Mouse (Mus musculus) adrenal gland (tissue): ENCODE data around the gene Slc17a4.

Experiments used
- intact Hi-C: fragments of 180-260 bp; cut with DNase I; formaldehyde crosslinking; loops from one replicate; pipeline ENCODE4 v1.15.1; 2025
- long read RNA-seq, 2 experiments: library from polyadenylated mRNA; unstranded; transcript quantifications; one replicate each; pipeline ENCODE4 v2.0.0; 2020; ENCODE audit warnings: borderline replicate concordance in 1 of 2; ENCODE audit not compliant: insufficient replicate concordance in 1 of 2

Gene Slc17a4
- long read RNA-seq, experiment 1, partial matches to known transcripts: 0 of 1 reads
- long read RNA-seq, experiment 1, other reads (novel, unspliced or antisense): 0 of 1 reads
- long read RNA-seq, experiment 2: 0 reads

GRCm38 (mm10) chr13:23914376-23915167, at the start of gene Slc17a4:
Slc17a4 (minus strand) TSS chr13:23915009.
- intact Hi-C loops: loop anchor here (5.0 kb wide), 1 partner anchor 33 kb away; no protein-coding TSS in a partner anchor

DNA sequence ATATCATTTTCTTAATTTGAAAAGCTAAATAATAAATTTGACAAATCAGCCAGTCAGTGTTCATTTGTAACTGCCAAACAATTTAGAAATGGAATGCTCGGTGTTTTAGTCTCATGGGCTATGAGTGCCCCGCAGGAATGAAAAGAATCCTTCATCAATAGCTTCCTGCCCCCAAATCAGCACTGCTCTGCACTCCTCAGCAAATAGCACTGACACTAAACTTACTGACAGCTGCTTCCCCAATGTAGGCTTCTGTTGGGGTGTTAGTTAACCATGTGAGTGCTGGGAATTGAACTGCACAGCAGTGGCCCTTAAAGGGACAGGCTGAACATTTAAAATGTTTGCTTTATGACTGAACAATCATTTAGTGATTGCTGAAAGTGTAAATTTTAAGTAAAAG, 45.0 kb upstream of the Slc17a4 start:
- intact Hi-C loops: no loop called here

- intact Hi-C loops: loop anchor here (2.0 kb wide), 1 partner anchor 118 kb away; no protein-coding TSS in a partner anchor
These were observed 36.1 kb upstream of the Slc17a4 start for GRCm38 (mm10) chr13:23950928-23951327.

DNA sequence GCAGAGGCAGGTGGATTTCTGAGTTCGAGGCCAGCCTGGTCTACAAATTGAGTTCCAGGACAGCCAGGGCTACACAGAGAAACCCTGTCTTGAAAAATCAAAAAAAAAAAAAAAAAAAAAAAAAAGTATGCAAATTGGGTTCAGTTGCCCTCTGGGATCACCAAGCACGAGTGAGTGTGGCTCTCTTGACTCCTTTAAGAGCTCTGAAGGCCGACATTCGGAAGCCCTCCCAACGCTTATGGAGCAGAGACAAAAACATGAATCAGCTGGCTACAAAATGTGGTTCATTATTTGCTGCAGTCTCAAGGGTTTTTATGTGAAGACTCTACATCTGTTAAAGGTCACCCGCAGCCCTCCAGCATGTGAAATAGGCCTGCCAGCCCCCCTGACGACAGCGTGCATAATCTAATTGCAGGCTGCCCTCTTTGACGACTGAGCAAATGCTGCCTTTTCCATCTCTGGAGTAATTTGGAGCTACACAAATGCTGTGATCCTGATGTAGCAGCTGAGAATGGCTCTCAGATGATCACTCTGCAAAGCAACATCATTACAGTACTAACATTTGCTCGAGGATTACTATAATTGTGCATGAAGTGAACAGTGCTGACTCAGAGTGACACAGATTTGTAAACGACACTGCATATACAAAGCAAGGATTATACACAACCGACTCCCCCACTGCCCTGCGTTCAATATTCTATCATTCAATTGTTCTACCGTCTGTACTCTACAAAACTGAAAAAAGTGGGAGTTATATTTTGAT, 34.9 kb upstream of the Slc17a4 start:
- intact Hi-C loops: loop anchor here (2.0 to 5.0 kb wide), 2 partner anchors 37 to 117 kb away; no protein-coding TSS in a partner anchor

DNA sequence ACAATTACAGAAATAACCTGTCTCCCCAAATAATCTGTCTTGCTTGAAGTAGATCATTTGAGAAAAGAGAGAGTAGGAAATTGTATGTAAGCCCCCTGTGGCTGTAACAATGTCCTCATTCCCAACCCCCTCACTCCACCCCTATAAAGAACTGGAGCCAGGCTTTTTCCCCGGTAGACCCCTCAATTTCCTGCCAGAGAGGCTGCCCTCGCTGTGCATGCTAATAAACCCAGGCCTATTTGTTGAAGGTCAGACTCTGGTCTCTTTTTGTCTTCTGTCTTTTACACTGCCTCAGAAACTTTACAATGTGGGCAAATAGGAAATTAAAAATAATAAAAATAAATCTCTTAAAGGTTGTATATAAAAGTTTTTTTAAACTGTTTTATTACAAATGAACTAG, 31.4 kb upstream of the Slc17a4 start:
- intact Hi-C loops: loop anchor here (5.0 kb wide), 1 partner anchor 34 kb away; no protein-coding TSS in a partner anchor

DNA sequence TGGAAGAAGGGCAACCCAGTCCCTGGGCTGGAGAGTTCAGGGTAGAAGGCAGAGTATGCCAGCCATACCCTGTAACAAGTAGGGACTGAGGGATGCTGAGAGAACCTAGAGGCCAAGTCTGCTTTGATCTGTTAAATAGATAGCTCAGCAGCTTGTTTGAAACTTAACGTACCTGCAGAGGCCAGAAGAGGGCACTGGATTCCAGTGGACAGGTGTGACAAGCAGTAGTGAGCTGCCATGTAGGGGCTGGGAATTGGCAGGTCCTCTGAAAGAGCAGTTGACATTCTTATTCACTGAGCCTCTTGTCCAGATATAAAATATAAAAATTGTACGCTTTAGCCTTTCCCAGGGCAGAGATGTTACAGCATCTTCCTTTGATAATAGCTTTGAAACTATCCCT, 28.1 kb upstream of the Slc17a4 start:
- intact Hi-C loops: no loop called here

GRCm38 (mm10) chr13:23940291-23940690, 25.5 kb upstream of the Slc17a4 start:
- intact Hi-C loops: no loop called here

GRCm38 (mm10) chr13:23938699-23939098, 23.9 kb upstream of the Slc17a4 start:
- intact Hi-C loops: no loop called here

DNA sequence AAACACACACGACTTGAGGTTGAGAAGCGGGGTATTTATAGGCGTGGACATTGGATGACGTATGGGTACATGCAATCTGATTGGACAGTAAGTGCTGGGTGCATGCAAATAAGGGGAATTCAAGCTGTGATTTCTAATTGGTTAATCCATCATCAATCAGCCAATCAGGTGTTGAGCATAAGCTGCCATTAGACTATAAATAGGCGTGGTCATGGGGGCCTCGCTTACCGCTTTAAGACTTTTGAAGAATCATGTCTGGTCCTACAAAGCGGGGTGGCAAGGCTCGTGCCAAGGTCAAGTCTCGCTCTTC, 19.4 kb upstream of the Slc17a4 start, which contains the start of gene Hist1h2aa:
TSS of gene Hist1h2aa (plus strand) at position 252 of the 310 bp plus-strand sequence.
- intact Hi-C loops: no loop called here

GRCm38 (mm10) chr13:23933421-23934210, 18.8 kb upstream of the Slc17a4 start, which contains the start of gene Hist1h2ba:
Hist1h2ba (minus strand) TSS chr13:23934156.
- intact Hi-C loops: no loop called here

DNA sequence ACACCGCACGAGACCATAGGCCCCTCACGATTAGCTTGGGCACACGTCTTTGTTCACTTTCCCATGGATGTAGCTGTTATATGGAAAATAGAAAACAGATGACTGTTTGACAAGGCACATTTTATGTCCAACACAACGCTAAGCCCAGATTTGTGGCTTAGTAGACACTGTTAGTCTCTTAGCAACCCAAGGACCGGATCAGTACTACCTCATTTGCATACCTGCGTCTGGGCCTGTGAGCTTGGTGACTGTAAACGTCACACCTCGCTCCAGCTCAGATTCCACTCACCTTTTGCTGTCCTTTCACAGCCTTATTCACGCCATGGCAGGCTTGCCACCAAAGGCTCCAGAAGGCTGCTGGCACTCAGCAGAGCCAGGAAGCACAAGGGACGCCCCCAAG, 16.1 kb upstream of the Slc17a4 start:
- intact Hi-C loops: no loop called here

DNA sequence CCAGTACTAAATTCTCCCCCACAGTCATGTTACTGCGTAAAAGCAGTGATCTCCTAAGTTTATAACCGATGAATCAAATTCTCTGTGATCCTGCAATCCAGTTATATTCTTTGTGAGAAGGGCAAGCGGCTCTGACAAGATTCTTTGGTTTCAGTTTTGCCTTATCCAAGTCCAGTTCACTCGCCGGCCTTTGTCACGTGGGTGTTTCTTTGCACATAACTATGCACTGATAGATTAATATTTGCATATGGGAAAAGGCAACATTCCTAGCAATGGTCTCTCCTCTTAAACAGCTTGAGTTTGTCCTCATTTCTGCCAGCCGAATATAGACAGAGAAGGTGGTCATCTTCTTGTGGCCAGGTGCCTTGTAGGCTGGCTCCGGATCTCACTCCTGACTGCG, 15.7 kb upstream of the Slc17a4 start:
- intact Hi-C loops: no loop called here

- intact Hi-C loops: no loop called here
These were observed 13.8 kb upstream of the Slc17a4 start for GRCm38 (mm10) chr13:23928637-23929036.

DNA sequence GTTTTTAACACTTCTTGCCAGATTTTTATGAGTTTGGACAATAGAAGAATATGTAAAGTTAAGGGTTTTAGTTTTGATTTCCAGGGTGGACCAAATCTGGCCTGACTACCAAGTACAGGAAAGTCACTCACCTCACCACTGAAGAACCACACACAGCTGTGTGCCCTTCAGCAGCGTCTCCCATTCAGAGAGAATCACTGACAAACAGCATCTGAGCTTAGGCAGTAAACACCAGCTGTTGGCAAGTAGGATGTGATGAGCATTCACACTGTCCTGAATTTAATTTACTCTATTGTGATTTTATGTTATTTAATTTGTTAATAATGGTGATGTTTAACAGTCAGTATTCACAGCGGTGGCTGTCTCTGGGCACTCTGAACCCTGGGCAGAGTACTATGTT, 11.0 kb upstream of the Slc17a4 start:
- intact Hi-C loops: no loop called here

GRCm38 (mm10) chr13:23917674-23918073, 2.9 kb upstream of the Slc17a4 start:
- intact Hi-C loops: no loop called here

DNA sequence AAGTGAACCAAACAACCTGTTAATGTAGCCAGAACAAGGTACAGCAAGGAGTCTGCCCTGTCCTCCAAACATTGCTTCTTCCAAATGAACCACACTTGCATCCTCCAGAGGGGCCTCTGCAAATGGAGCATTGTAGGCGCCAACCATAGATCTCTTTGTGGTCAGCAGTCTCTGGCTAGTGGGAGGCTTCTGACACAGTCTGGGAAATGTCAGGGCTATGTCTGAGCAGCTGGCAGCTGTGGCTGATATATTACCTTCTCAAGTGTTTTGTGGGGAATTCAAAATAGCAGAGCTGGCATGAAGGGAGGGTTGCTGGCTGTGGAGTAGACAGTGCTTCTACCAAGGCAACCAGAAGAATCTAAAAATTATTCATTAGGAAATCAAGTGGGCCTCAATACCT, 1.3 kb upstream of the Slc17a4 start:
- intact Hi-C loops: no loop called here

- intact Hi-C loops: loop anchor here (5.0 kb wide), 1 partner anchor 33 kb away; no protein-coding TSS in a partner anchor
These were observed 960 bp downstream of the Slc17a4 start for GRCm38 (mm10) chr13:23913791-23914306.

GRCm38 (mm10) chr13:23911335-23911734, 3.5 kb downstream of the Slc17a4 start:
- intact Hi-C loops: loop anchor here (5.0 kb wide), 1 partner anchor 36 kb away; no protein-coding TSS in a partner anchor

DNA sequence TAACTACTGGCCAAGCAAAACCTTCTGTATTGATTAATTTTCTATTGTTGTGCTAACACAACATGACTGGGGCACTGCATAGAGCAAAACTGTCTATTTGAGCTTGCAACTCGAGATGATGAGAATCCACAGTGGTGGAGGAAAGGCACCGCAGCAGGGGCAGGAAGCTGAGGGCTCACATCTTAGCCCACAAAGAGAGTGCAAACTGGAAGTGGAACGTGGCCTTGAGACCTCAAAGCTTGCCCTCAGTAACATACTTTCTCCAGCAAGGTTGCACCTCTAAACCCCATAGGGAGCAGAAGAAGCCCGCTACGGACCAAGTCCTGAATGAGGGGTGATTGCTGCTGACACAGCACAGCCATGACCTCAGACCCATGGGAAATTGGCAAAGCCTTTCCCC, 4.7 kb downstream of the Slc17a4 start:
- intact Hi-C loops: loop anchor here (5.0 kb wide), 1 partner anchor 37 kb away; no protein-coding TSS in a partner anchor

DNA sequence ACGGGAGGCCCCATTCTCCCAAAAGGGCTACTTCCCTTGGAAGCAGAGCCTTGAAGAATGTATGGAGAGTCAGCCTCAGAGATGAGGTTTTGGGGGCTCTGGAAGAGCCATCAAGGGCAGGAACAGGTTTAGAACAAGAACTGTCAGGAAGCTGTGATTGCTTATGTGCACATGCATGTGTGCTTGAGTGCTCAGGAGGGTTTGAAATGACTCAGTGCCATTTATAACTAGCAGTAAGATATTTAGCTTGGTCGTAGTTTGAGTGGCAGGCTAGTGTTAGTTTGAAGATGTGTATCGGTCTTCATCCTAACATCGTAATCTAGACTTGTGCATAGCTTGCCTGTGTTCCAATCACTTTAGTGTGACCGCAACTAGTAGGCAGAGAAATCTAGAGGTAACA, 7.9 kb downstream of the Slc17a4 start:
- intact Hi-C loops: no loop called here

GRCm38 (mm10) chr13:23898242-23898641, 16.6 kb downstream of the Slc17a4 start:
- intact Hi-C loops: no loop called here
